ENCODE assay signal across 7 mouse cellular contexts in genomic region chr5:112326446-112327009, GRCm38 (mm10). TPM values are rescaled to one million over a fixed set of nuclear protein-coding genes. Genes with fewer than 3 reads are reported as not detected.
A peak's percentile ranks its signal among the peaks of the same experiment; 100 is the strongest.
DNase-seq lines count a peak whose midpoint lies in the region; ATAC-seq and TF ChIP-seq lines count a peak whose summit lies in the region.

No protein-coding gene starts in this region.

- peak overlapping the region; percentile 65 for H3K4me2 ChIP-seq in limb, embryonic 14.5 days (replicated peaks; ENCODE audit: low read depth, low read length, severe bottlenecking)
- H3K4me2 ChIP-seq in stomach, embryonic 16.5 days (ENCODE audit: low read depth, low read length), result peak overlapping the region; percentile 80

- WGBS in spleen, adult 2 months, result under 1% methylated on average over 33 of the region's 33 CpGs
- WGBS in limb, embryonic 14.5 days, result 2% methylated on average over 32 of the region's 33 CpGs
- 1% methylated on average over 32 of the region's 33 CpGs for WGBS in stomach, embryonic 16.5 days

- no peak for TF ChIP-seq POLR2A in spleen, adult 2 months (IDR thresholded peaks at IDR 0.05; ENCODE audit: low read depth, low read length)
- no peak for TF ChIP-seq POLR2A in limb, embryonic 14.5 days (IDR thresholded peaks at IDR 0.05; ENCODE audit: borderline replicate concordance, extremely low read depth, insufficient read depth, insufficient read length)

- H3K4me1 ChIP-seq in spleen, adult 2 months (ENCODE audit: control insufficient read depth, insufficient read depth, insufficient read length), result peaks cover 7% of the 10 kb centered on the region; the same call in 1 of the 2 replicates
- peaks cover 43% of the 10 kb centered on the region for H3K4me1 ChIP-seq in erythroblast, embryonic 14.5 days (ENCODE audit: control insufficient read depth)
- peaks cover 6% of the 10 kb centered on the region for H3K4me1 ChIP-seq in limb, embryonic 14.5 days (ENCODE audit: control insufficient read depth, insufficient read depth, low read length)
- peaks cover 11% of the 10 kb centered on the region for H3K4me1 ChIP-seq in stomach, embryonic 16.5 days (ENCODE audit: control insufficient read depth, insufficient read depth, low read length)

- intact Hi-C loops in left cerebral cortex, postnatal 14 days (cut with DNase I), result loop anchor here (1.0 to 5.0 kb wide), 2 partner anchors 16 to 49 kb away; partner anchors contain the start of gene Tpst2

- H3K9me3 ChIP-seq in erythroblast, embryonic 14.5 days (ENCODE audit: control insufficient read depth, low read length), result no peaks in the 10 kb centered on the region
- no peaks in the 10 kb centered on the region for H3K9me3 ChIP-seq in limb, embryonic 14.5 days (ENCODE audit: control insufficient read depth, low read length)
- H3K9me3 ChIP-seq in stomach, embryonic 16.5 days (replicated peaks; ENCODE audit: control insufficient read depth, low read length), result no peaks in the 10 kb centered on the region

- no peaks in the 10 kb centered on the region for H3K27me3 ChIP-seq in spleen, adult 2 months (ENCODE audit: control insufficient read depth, insufficient read depth, low read length)
- H3K27me3 ChIP-seq in erythroblast, embryonic 14.5 days (ENCODE audit: control insufficient read depth), result no peaks in the 10 kb centered on the region
- H3K27me3 ChIP-seq in limb, embryonic 14.5 days (ENCODE audit: control insufficient read depth, insufficient read depth, low read length), result no peaks in the 10 kb centered on the region
- H3K27me3 ChIP-seq in stomach, embryonic 16.5 days (ENCODE audit: control insufficient read depth, insufficient read depth, low read length), result no peaks in the 10 kb centered on the region

- peak; percentile 28 for ATAC-seq in limb, embryonic 14.5 days (ENCODE audit: low FRiP score, low read depth)
- ATAC-seq in stomach, embryonic 16.5 days (ENCODE audit: insufficient read depth, low FRiP score), result peak; percentile 7; the same call in 1 of the 2 replicates

- peaks cover 30% of the 10 kb centered on the region for H3K36me3 ChIP-seq in spleen, adult 2 months (ENCODE audit: control insufficient read depth, insufficient read depth, low read length)
- peaks cover 41% of the 10 kb centered on the region for H3K36me3 ChIP-seq in erythroblast, embryonic 14.5 days (ENCODE audit: control insufficient read depth)
- H3K36me3 ChIP-seq in limb, embryonic 14.5 days (ENCODE audit: control insufficient read depth, insufficient read depth, low read length), result peaks cover 33% of the 10 kb centered on the region
- H3K36me3 ChIP-seq in stomach, embryonic 16.5 days (ENCODE audit: control insufficient read depth, insufficient read depth, low read length), result peaks cover 22% of the 10 kb centered on the region

- DNase-seq in spleen, adult 2 months (ENCODE audit: low read depth in 1 of 2, low spot score in 2 of 2), result no peak
- no peak for DNase-seq in spleen, adult 18-20 months
- no peak for DNase-seq in limb, embryonic 14.5 days (ENCODE audit: low spot score)
- no peak for DNase-seq in left cerebral cortex, postnatal 14 days (ENCODE audit: low spot score in 2 of 2)
- DNase-seq in gastrocnemius, postnatal 25 days, result no peak

- peak overlapping the region; percentile 63 for H3K27ac ChIP-seq in spleen, adult 2 months (ENCODE audit: insufficient read depth, low read length)
- H3K27ac ChIP-seq in limb, embryonic 14.5 days (replicated peaks; ENCODE audit: low read depth, low read length), result no peak overlapping the region
- no peak overlapping the region for H3K27ac ChIP-seq in stomach, embryonic 16.5 days (ENCODE audit: low read length)

- peak overlapping the region; percentile 67 for H3K9ac ChIP-seq in limb, embryonic 14.5 days (ENCODE audit: low read depth, low read length, severe bottlenecking)
- H3K9ac ChIP-seq in stomach, embryonic 16.5 days (ENCODE audit: low read length), result peak overlapping the region; percentile 80

- no peak for TF ChIP-seq CTCF in spleen, adult 2 months (IDR thresholded peaks at IDR 0.05; ENCODE audit: extremely low read depth, insufficient read depth, insufficient read length, insufficient replicate concordance)

- peak overlapping the region; percentile 92 for H3K4me3 ChIP-seq in spleen, adult 2 months (ENCODE audit: extremely low read depth, insufficient read depth, insufficient read length)
- H3K4me3 ChIP-seq in erythroblast, embryonic 14.5 days (replicated peaks), result peak overlapping the region; percentile 80
- H3K4me3 ChIP-seq in limb, embryonic 14.5 days (replicated peaks; ENCODE audit: low read length), result peak overlapping the region; percentile 91
- peak overlapping the region; percentile 90 for H3K4me3 ChIP-seq in stomach, embryonic 16.5 days (replicated peaks; ENCODE audit: low read length)

RNA-seq across cellular contexts. Expression of gene Tfip11, which starts 0.4 kb away (rescaled TPM):
- 29.8 and 36.5 TPM in 2 replicates for polyA plus RNA-seq in spleen, adult 2 months (2012; rRNA removed)
- polyA plus RNA-seq in erythroblast, embryonic 14.5 days (2012), result 4.3 and 5.1 TPM in 2 replicates
- 33.4 and 35.2 TPM in 2 replicates for polyA plus RNA-seq in limb, embryonic 14.5 days (2012; rRNA removed)
- 23.1 and 25.9 TPM in 2 replicates for polyA plus RNA-seq in limb, embryonic 14.5 days (2014; fragmentation: Nextera tagmentation; extraction: Ambion mirVana)
- 27.6 and 28.0 TPM in 2 replicates for polyA plus RNA-seq in stomach, embryonic 16.5 days (2015; fragmentation: Nextera tagmentation; extraction: Ambion mirVana)
- 10 to 100 TPM; 37.1 to 37.9 TPM for total RNA-seq in left cerebral cortex, postnatal 14 days (2021)
- 10 to 100 TPM; 10.6 to 10.7 TPM for total RNA-seq in gastrocnemius, postnatal 25 days (2021)

RNA-seq across cellular contexts. Expression of gene Srrd, which starts 16.3 kb away (rescaled TPM):
- polyA plus RNA-seq in spleen, adult 2 months (2012; rRNA removed), result 30.8 and 33.6 TPM in 2 replicates
- polyA plus RNA-seq in erythroblast, embryonic 14.5 days (2012), result 1.0 and 1.9 TPM in 2 replicates
- polyA plus RNA-seq in limb, embryonic 14.5 days (2012; rRNA removed), result 60.7 and 72.0 TPM in 2 replicates
- 43.7 and 46.6 TPM in 2 replicates for polyA plus RNA-seq in limb, embryonic 14.5 days (2014; fragmentation: Nextera tagmentation; extraction: Ambion mirVana)
- polyA plus RNA-seq in stomach, embryonic 16.5 days (2015; fragmentation: Nextera tagmentation; extraction: Ambion mirVana), result 30.2 and 30.8 TPM in 2 replicates
- 10 to 100 TPM; 21.6 to 23.0 TPM for total RNA-seq in left cerebral cortex, postnatal 14 days (2021)
- 1 to 10 TPM; 2.4 to 2.7 TPM for total RNA-seq in gastrocnemius, postnatal 25 days (2021)

RNA-seq across cellular contexts. Expression of gene Hps4, which starts 16.4 kb away (rescaled TPM):
- 36.9 and 45.9 TPM in 2 replicates for polyA plus RNA-seq in spleen, adult 2 months (2012; rRNA removed)
- 1.3 and 1.4 TPM in 2 replicates for polyA plus RNA-seq in erythroblast, embryonic 14.5 days (2012)
- polyA plus RNA-seq in limb, embryonic 14.5 days (2012; rRNA removed), result 52.5 and 72.0 TPM in 2 replicates
- polyA plus RNA-seq in limb, embryonic 14.5 days (2014; fragmentation: Nextera tagmentation; extraction: Ambion mirVana), result 28.0 and 31.9 TPM in 2 replicates
- polyA plus RNA-seq in stomach, embryonic 16.5 days (2015; fragmentation: Nextera tagmentation; extraction: Ambion mirVana), result 30.2 and 36.4 TPM in 2 replicates
- total RNA-seq in left cerebral cortex, postnatal 14 days (2021), result 10 to 100 TPM; 30.0 to 32.7 TPM
- 1 to 10 TPM; 3.8 to 4.5 TPM for total RNA-seq in gastrocnemius, postnatal 25 days (2021)

RNA-seq across cellular contexts. Expression of gene Gm6583, which starts 29.3 kb away (rescaled TPM):
- polyA plus RNA-seq in spleen, adult 2 months (2012; rRNA removed), result not detected in 2 replicates
- polyA plus RNA-seq in erythroblast, embryonic 14.5 days (2012), result 0.01 TPM in 1 of 2 replicates, not detected in the other
- polyA plus RNA-seq in limb, embryonic 14.5 days (2012; rRNA removed), result not detected in 2 replicates
- polyA plus RNA-seq in limb, embryonic 14.5 days (2014; fragmentation: Nextera tagmentation; extraction: Ambion mirVana), result 0.08 and 0.22 TPM in 2 replicates
- 0.16 and 0.19 TPM in 2 replicates for polyA plus RNA-seq in stomach, embryonic 16.5 days (2015; fragmentation: Nextera tagmentation; extraction: Ambion mirVana)
- total RNA-seq in left cerebral cortex, postnatal 14 days (2021), result not detected
- total RNA-seq in gastrocnemius, postnatal 25 days (2021), result not detected

RNA-seq across cellular contexts. Expression of gene Tpst2, which starts 50.0 kb away (rescaled TPM):
- 102 and 108 TPM in 2 replicates for polyA plus RNA-seq in spleen, adult 2 months (2012; rRNA removed)
- 1.5 and 1.9 TPM in 2 replicates for polyA plus RNA-seq in erythroblast, embryonic 14.5 days (2012)
- 37.0 and 41.4 TPM in 2 replicates for polyA plus RNA-seq in limb, embryonic 14.5 days (2012; rRNA removed)
- polyA plus RNA-seq in limb, embryonic 14.5 days (2014; fragmentation: Nextera tagmentation; extraction: Ambion mirVana), result 39.7 and 46.5 TPM in 2 replicates
- polyA plus RNA-seq in stomach, embryonic 16.5 days (2015; fragmentation: Nextera tagmentation; extraction: Ambion mirVana), result 40.0 and 43.0 TPM in 2 replicates
- total RNA-seq in left cerebral cortex, postnatal 14 days (2021), result 10 to 100 TPM; 41.3 to 42.9 TPM
- 10 to 100 TPM; 16.8 to 17.8 TPM for total RNA-seq in gastrocnemius, postnatal 25 days (2021)

Comparison
In these comparisons a context has a peak if more than half of its experiments do, and no peak if none do; other contexts are left out.
1. RNA of gene Srrd, which starts 16.3 kb away (polyA plus RNA-seq): 43.7 to 72.0 TPM in limb, embryonic 14.5 days, 30.8 to 33.6 TPM in spleen, adult 2 months and 30.2 to 30.8 TPM in stomach, embryonic 16.5 days; 1.0 to 1.9 TPM in erythroblast, embryonic 14.5 days; every median in the first group is over 10 times any median in the second.
2. RNA of gene Hps4, which starts 16.4 kb away (polyA plus RNA-seq): 28.0 to 72.0 TPM in limb, embryonic 14.5 days, 36.9 to 45.9 TPM in spleen, adult 2 months and 30.2 to 36.4 TPM in stomach, embryonic 16.5 days; 1.3 to 1.4 TPM in erythroblast, embryonic 14.5 days; every median in the first group is over 10 times any median in the second.
3. Peak in every context shown above with its lines, with median percentiles within 50 percentile points of each other: H3K4me3 ChIP-seq.